Mouse (Mus musculus): ENCODE measurements around the gene Dlgap5. TPM values are rescaled to one million over a fixed set of nuclear protein-coding genes. Genes with fewer than 3 reads are reported as not detected.
"Not testable (repeated sequence)": the region's sequence is repeated elsewhere in the genome, so short reads cannot be mapped to it uniquely, and the experiment has no call there.

The Dlgap5 gene
- total RNA-seq (2014; fragmentation: Nextera tagmentation) (22.0 and 42.3 TPM in 2 replicates), total RNA-seq (2017) (71.8 and 72.0 TPM in 2 replicates)

DNA sequence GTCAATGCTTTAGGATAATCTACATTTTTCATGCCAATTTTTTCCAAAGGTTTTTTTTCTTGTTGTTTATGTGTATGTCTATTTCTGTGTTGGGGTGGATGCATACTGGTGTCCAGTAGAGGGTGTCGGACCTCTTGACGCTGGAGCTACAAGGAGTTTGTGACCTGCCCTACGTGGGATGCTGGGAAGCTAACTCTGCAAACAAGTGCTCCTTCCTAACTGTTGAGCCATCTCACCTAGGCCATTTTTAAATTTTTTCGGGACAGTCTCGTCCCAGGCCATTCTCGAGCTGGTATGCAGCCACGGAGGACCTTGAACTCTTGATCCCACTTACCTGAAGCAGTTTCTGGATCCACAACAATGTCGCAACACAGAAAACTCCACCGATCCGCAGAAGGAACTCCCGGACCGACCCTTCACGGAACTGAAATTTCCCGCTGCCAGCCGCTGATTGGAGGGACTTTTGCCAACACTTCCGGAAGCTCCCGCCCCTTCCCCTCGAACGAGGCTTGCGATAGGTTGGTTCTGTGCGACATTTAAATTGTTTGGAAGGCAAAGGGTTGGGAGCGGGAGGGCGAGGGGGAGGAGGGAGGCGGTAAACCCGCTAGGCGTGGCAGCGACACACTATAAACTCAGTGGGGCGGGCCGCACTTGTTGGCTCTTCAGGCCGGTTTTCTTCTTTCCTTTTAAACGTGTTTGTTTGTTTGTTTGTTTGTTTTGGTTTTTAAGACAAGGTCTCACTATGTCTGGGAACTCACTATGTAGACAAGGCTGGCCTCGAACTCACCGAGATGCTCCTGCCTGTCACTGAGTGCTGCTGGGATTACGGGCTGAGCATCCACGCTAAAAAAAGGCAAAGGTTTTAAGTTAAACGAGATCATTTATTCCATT lies at the start of gene Dlgap5:
Gene Dlgap5 (minus strand): TSS at position 633 of the 891 bp plus-strand sequence.
- peak; percentile 99 for ATAC-seq (replicated peaks; ENCODE audit: poor library complexity, severe bottlenecking)

DNA sequence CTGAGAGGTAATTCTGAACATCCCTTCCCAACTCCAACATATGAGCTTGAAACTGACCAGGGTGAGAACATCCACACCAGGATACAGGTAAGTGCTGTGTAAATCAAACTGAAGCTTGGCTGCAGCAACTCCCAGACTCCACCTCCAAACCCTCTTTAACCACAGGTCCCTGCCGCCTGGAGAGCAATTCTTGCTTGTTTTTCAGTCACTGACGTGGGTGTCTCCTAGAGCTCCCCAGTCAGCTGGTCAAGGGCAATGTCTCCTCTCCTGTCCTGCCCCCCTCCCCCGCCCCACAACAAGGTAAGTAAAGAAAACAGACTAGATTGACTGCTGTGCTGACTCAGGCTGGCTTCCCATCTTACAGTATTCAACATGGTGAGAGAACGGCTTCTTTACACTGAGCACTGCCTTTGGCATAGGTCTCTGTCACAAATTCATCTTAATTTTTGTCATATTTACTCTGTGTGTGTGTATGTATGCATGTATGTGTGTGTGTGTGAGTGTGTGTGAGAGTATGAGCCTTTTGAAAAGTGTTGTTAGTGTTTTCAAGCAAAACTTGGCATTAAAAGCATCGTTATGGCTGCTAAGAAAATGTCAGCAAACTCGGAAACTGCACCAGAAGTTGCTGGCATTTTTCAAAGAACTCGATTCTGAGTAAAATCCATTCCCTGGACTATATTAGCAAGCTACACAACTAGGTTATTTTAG lies 47.4 kb upstream of the Dlgap5 start:
- no peak for ATAC-seq (replicated peaks; ENCODE audit: poor library complexity, severe bottlenecking)

GRCm38 (mm10) chr14:47464426-47464825 lies 46.2 kb upstream of the Dlgap5 start:
- no peak for ATAC-seq (replicated peaks; ENCODE audit: poor library complexity, severe bottlenecking)

- no peak for ATAC-seq (replicated peaks; ENCODE audit: poor library complexity, severe bottlenecking)
These were observed 44.8 kb upstream of the Dlgap5 start for GRCm38 (mm10) chr14:47462877-47463460.

GRCm38 (mm10) chr14:47462453-47462852 lies 44.2 kb upstream of the Dlgap5 start:
- ATAC-seq (replicated peaks; ENCODE audit: poor library complexity, severe bottlenecking) = no peak

GRCm38 (mm10) chr14:47461997-47462396 lies 43.8 kb upstream of the Dlgap5 start:
- ATAC-seq (replicated peaks; ENCODE audit: poor library complexity, severe bottlenecking) = no peak

GRCm38 (mm10) chr14:47459556-47459955 lies 41.3 kb upstream of the Dlgap5 start:
- no peak for ATAC-seq (replicated peaks; ENCODE audit: poor library complexity, severe bottlenecking)

DNA sequence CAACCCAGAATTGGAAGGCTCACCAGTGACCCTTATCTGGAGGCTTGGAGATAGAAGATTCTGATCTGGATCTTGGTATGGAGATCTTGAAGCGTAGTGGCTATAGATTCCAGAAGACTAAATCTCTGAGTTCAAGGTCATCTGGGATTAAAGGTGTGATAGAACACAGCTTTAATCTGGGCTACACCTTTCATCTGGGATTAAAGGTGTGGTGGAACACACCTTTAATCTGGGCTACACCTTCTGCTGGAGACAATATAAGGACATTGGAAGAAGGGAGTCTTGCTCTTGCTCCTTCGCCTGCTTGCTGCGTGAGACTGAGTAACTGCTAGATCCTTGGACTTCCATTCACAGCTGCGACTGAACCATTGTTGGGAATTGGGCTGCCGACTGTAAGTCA lies 31.9 kb upstream of the Dlgap5 start, which contains the start of gene Fbxo34:
Gene Fbxo34 (plus strand): TSS at position 301 of the 400 bp plus-strand sequence.
- ATAC-seq (replicated peaks; ENCODE audit: poor library complexity, severe bottlenecking) = not testable (repeated sequence)

DNA sequence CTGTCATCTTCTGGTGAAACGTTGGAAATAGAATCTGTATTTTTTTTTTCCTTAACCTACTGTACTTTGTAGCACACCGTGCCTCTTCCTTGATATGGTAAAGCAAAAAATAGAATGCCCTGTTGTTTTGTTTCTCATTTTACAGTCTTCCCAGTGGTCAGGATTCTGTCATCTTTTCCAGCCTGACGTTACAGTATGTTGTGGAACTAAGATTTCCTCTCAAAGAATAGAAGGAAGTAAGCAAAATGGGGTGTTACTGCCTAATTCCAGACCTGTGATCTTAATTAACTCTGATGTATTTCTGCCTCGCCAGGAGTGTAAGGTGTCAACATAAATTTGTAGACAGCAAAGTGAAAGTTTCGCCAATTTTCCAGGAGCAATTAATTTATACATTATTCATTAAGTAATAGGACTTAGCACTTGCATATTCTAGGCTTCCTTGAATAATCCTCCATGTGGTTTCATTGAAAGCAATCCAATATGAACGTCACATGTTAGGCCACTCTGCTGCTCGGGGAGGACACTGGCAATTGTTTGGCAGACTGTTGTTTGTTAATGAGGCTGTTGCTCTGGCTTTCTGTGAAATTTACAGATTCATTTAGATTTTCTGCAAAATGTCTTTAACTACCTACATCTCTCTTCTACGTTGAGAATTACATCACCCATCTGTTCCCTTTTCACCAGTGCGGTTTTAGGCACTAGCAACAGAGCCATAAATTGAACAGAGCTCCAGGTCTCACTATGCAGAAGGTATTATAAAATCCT lies 27.3 kb upstream of the Dlgap5 start:
- ATAC-seq (replicated peaks; ENCODE audit: poor library complexity, severe bottlenecking) = peak; percentile 40; the same call in 1 of the 2 replicates

DNA sequence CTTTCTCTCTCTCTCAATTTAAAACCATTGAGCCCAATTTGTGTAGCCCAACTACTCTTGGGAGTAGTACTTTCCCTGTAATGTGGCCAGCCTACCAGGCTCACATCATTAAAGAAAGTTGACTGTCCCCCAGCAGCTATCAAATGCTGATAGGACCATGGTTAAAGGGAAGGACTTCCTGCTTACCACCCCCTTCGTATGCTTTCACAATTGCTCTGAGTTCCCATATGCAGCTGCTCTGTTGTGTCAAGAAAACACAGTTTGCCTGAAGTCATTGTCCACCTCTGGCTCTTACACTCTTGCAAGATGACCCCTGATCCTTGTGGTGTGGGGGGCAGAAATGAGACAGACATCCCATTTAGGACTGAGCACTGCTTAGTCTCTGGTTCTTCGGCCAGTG lies 26.7 kb upstream of the Dlgap5 start:
- peak; percentile 89 for ATAC-seq (replicated peaks; ENCODE audit: poor library complexity, severe bottlenecking)

DNA sequence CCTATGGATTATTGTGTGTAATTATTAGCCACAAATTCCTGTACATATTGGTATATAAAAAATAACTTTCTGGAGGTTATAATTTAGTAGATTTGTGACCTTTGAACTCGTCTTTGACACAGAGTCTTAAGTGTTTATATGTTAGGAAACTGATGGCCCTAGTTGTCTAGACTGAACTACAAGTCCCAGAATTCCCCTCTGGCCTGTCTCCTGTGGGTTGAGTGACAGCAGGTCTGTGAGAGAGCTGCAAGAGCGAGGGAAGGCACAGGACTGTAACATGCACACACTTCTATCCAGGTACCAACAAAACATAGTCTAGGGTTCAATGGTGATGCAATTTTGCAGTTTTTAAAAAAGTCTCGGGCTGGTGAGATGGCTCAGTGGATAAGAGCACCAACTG lies 20.7 kb upstream of the Dlgap5 start:
- no peak for ATAC-seq (replicated peaks; ENCODE audit: poor library complexity, severe bottlenecking)

- peak; percentile 66 for ATAC-seq (replicated peaks; ENCODE audit: poor library complexity, severe bottlenecking)
These were observed 14.8 kb upstream of the Dlgap5 start for GRCm38 (mm10) chr14:47432987-47433386.

DNA sequence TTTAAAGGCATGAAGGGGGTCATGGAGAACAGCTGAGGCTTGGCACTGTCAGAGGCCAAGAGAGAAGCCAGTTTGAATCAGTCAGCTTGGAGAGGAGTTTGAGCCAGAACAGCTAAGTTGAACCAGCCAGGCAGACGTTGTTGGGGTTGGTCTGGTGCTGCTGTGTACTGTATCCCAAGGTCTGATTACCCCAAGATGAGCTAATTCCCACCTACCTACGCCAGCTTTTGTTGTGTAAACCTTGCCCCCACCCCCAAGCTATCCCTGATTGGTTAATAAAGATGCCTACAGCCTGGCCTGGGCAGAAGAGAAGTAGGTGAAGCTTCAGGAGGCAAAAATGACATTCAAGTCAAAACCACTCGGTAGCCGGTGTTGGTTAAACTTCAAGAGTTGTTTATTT lies 4.3 kb upstream of the Dlgap5 start:
- no peak for ATAC-seq (replicated peaks; ENCODE audit: poor library complexity, severe bottlenecking)

- ATAC-seq (replicated peaks; ENCODE audit: poor library complexity, severe bottlenecking) = no peak
These were observed 3.4 kb upstream of the Dlgap5 start for GRCm38 (mm10) chr14:47421606-47422005.

- no peak for ATAC-seq (replicated peaks; ENCODE audit: poor library complexity, severe bottlenecking)
These were observed 1.6 kb upstream of the Dlgap5 start for GRCm38 (mm10) chr14:47419723-47420276.

DNA sequence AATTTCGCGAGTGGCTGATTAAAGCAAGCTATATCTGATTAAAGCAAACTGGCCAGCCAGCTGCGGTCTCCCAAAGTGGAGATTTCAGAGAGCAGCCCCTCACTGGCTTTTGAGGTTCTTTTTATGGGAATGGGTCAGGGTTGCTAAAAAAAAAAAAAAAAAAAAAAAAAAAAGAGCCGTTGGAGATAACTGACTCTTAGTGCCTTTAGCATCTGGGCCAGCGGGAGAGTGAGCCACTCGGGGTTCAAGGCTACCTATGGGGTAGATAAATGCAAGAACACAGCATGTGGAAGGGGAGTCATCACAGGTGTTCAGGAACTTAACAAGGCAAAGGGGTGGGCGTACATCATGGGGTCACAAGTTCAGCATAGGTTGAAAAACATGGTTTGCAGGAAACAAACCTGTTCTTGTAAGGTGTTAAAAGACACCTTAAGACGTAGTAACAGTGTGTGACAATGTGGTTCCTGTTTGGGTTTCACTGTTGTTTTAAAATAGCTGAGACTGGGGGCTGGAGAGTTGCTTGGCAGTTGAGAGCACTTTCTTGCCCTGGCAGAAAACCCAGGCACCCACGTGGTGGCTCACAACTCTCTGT lies 923 bp upstream of the Dlgap5 start:
- ATAC-seq (replicated peaks; ENCODE audit: poor library complexity, severe bottlenecking) = no peak

GRCm38 (mm10) chr14:47418666-47418991 lies 422 bp upstream of the Dlgap5 start:
- ATAC-seq (replicated peaks; ENCODE audit: poor library complexity, severe bottlenecking) = no peak

DNA sequence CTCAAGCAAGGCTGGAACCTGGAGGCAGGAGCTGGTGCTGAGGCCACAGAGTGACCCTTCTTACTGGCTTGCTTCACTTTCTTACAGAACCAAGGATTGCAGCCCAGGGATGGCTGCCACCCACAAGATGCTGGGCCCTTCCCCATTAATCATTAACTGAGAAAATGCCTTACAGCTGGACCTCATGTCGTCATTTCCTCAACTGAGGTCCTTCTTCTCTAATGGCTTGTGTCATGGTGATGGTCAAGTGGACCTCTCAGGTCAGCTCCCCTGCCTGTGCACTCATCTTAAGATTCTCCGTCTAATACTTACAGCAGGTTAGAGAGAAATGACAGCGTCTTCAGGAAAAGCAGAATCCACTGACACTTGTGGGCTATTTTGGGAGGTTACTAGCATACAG lies 861 bp downstream of the Dlgap5 start:
- peak; percentile 28 for ATAC-seq (replicated peaks; ENCODE audit: poor library complexity, severe bottlenecking)

GRCm38 (mm10) chr14:47406000-47406399 lies 12.2 kb downstream of the Dlgap5 start:
- no peak for ATAC-seq (replicated peaks; ENCODE audit: poor library complexity, severe bottlenecking)

- no peak for ATAC-seq (replicated peaks; ENCODE audit: poor library complexity, severe bottlenecking)
These were observed 15.5 kb downstream of the Dlgap5 start for GRCm38 (mm10) chr14:47402735-47403134.
